Mouse (Mus musculus) cerebellum, postnatal 25 days (tissue): Measurements from ENCODE around the gene Slc25a4.
"Not testable (repeated sequence)": the region's sequence is repeated elsewhere in the genome, so short reads cannot be mapped to it uniquely, and the experiment has no call there.

ENCODE experiments used
- DNase-seq, 2 experiments: peaks; one replicate each; pipeline ENCODE4 v3.0.0; 2021; ENCODE audit warnings: mixed read lengths in 2 of 2

Gene Slc25a4

GRCm38 (mm10) chr8:46210404-46211315 lies at the start of gene Slc25a4:
Gene Slc25a4 (minus strand): TSS chr8:46211284.
- DNase-seq: peak; percentile 98

- DNase-seq: no peak
These were observed 47.0 kb upstream of the Slc25a4 start for GRCm38 (mm10) chr8:46257921-46258682.

GRCm38 (mm10) chr8:46252456-46252855 lies 41.4 kb upstream of the Slc25a4 start:
- no peak for DNase-seq

GRCm38 (mm10) chr8:46251561-46251960 lies 40.5 kb upstream of the Slc25a4 start:
- no peak for DNase-seq

- DNase-seq: no peak
These were observed 35.3 kb upstream of the Slc25a4 start for GRCm38 (mm10) chr8:46246346-46246745.

GRCm38 (mm10) chr8:46242946-46243345 lies 31.9 kb upstream of the Slc25a4 start:
- DNase-seq: no peak

- peak; percentile 70 to 85 for DNase-seq
These were observed 30.7 kb upstream of the Slc25a4 start for GRCm38 (mm10) chr8:46241568-46242374.

GRCm38 (mm10) chr8:46236441-46237223 lies 25.5 kb upstream of the Slc25a4 start:
- no peak for DNase-seq

- no peak for DNase-seq
These were observed 23.7 kb upstream of the Slc25a4 start for GRCm38 (mm10) chr8:46234736-46235135.

GRCm38 (mm10) chr8:46232798-46233197 lies 21.7 kb upstream of the Slc25a4 start:
- DNase-seq: no peak

- DNase-seq: not testable (repeated sequence)
These were observed 20.9 kb upstream of the Slc25a4 start for GRCm38 (mm10) chr8:46231968-46232367.

GRCm38 (mm10) chr8:46226622-46227021 lies 15.5 kb upstream of the Slc25a4 start:
- DNase-seq: no peak

- no peak for DNase-seq
These were observed 14.4 kb upstream of the Slc25a4 start for GRCm38 (mm10) chr8:46225501-46225900.

GRCm38 (mm10) chr8:46220566-46220965 lies 9.5 kb upstream of the Slc25a4 start:
- DNase-seq: no peak

- peak; percentile 79 to 84 for DNase-seq
These were observed 5.8 kb upstream of the Slc25a4 start for GRCm38 (mm10) chr8:46216838-46217237.

GRCm38 (mm10) chr8:46213971-46214480 lies 2.9 kb upstream of the Slc25a4 start:
- DNase-seq: no peak

- peak; percentile 29 to 62 for DNase-seq
These were observed 1.1 kb upstream of the Slc25a4 start for GRCm38 (mm10) chr8:46212194-46212593.

GRCm38 (mm10) chr8:46211611-46212071 lies 557 bp upstream of the Slc25a4 start:
- DNase-seq: peak; percentile 60 to 65

GRCm38 (mm10) chr8:46209057-46209456 lies 2.0 kb downstream of the Slc25a4 start:
- DNase-seq: peak; percentile 43 to 49

- peak; percentile 64 to 76 for DNase-seq
These were observed 2.7 kb downstream of the Slc25a4 start for GRCm38 (mm10) chr8:46208354-46208753.

GRCm38 (mm10) chr8:46206107-46206506 lies 5.0 kb downstream of the Slc25a4 start:
- DNase-seq: no peak
